Mouse (Mus musculus) olfactory bulb, adult 2 months (tissue): Measurements from ENCODE around the gene Tdrd6.

Source experiments
- CTCF ChIP-seq: fragments of 200-500 bp; IDR thresholded peaks from 2 replicates; pipeline ENCODE4 v1.5.1; 2012; ENCODE audit warnings: low read depth, mild to moderate bottlenecking, low read length, moderate library complexity; ENCODE audit not compliant: insufficient read depth
- POLR2A ChIP-seq: fragments of 200-500 bp; IDR thresholded peaks from 2 replicates; pipeline ENCODE4 v1.6.1; 2012; ENCODE audit warnings: mild to moderate bottlenecking, low read depth, low read length, moderate library complexity; ENCODE audit not compliant: insufficient read depth

GRCm38 (mm10) chr17:43611586-43611985, 18.5 kb downstream of the Tdrd6 start:
- peak; percentile 36; the same call in 1 of the 2 replicates for TF ChIP-seq CTCF
- TF ChIP-seq POLR2A, result no peak
